Mouse (Mus musculus) ES-Bruce4 (cell line): Measurements from ENCODE around the gene Zfp800.

ENCODE experiments used
- CTCF ChIP-seq: IDR thresholded peaks from one replicate; pipeline ENCODE4 v1.8.1; 2011; ENCODE audit warnings: low read depth, low read length
- EP300 ChIP-seq: IDR thresholded peaks from 2 replicates; pipeline ENCODE4 v1.6.1; 2011; ENCODE audit warnings: low read depth, low read length; ENCODE audit not compliant: insufficient read depth
- POLR2A ChIP-seq: IDR thresholded peaks from one replicate; pipeline ENCODE4 v1.8.1; 2011; ENCODE audit warnings: low read length; ENCODE audit not compliant: insufficient read depth

GRCm38 (mm10) chr6:28397681-28398203, at the start of gene Zfp800:
- TF ChIP-seq EP300 = no peak
- TF ChIP-seq CTCF = no peak
- no peak for TF ChIP-seq POLR2A
